Mouse (Mus musculus): Measurements from ENCODE around the gene Gnl3. TPM values are rescaled to one million over a fixed set of nuclear protein-coding genes. Genes with fewer than 3 reads are reported as not detected.

The Gnl3 gene
- polyA plus RNA-seq, 1 experiment: 56.7 TPM

DNA sequence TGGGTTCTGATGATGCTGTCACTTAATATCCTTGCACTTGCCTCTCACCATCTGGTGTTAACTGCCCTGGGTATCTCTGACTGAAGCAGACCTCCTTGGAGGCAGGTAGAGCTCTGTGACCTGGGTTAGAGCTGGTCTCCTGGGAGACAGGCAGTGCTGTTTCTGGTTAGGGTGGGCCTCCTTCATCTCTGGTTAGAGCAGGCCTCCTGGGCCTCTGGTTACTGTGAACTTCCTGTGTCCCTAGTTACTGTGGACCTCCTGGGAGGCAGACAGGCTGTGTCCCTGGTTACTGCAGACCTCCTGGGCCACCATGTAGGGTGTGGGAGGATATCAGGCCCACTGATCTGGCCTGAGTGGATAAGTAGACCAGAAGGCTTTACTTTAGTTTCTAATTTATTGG is 22.5 kb downstream of the Gnl3 start:
- no peaks in the 10 kb centered on the region for H3K27me3 ChIP-seq (ENCODE audit: control insufficient read depth, insufficient read depth, insufficient read length)
- no peak for TF ChIP-seq MYOG (IDR thresholded peaks at IDR 0.05; ENCODE audit: control insufficient read depth, extremely low read depth, insufficient read length)
- TF ChIP-seq MYOD1 (IDR thresholded peaks at IDR 0.05; ENCODE audit: control insufficient read depth, insufficient read length, low read depth): no peak
- no peak for TF ChIP-seq USF1 (IDR thresholded peaks at IDR 0.05; ENCODE audit: low read depth)
- no peak for TF ChIP-seq MAX (IDR thresholded peaks at IDR 0.05)
- no peak for TF ChIP-seq CTCF (IDR thresholded peaks at IDR 0.05; ENCODE audit: control insufficient read depth, insufficient read depth, insufficient read length)
- no peak for TF ChIP-seq FOSL1 (IDR thresholded peaks at IDR 0.05; ENCODE audit: insufficient read depth, low read length, poor library complexity, severe bottlenecking)
- TF ChIP-seq CEBPB (IDR thresholded peaks at IDR 0.05; ENCODE audit: low read depth): no peak
- no peak overlapping the region for H3K4me3 ChIP-seq (ENCODE audit: insufficient read depth, poor library complexity, severe bottlenecking)
- H3K36me3 ChIP-seq (ENCODE audit: control insufficient read depth, insufficient read depth): peaks cover 15% of the 10 kb centered on the region
- peaks cover 26% of the 10 kb centered on the region for H3K79me2 ChIP-seq (ENCODE audit: control insufficient read depth, insufficient read depth)
- peaks cover 19% of the 10 kb centered on the region for H3K79me3 ChIP-seq (ENCODE audit: low read depth)
- no peak overlapping the region for H3ac ChIP-seq (ENCODE audit: control insufficient read depth, insufficient read length, low read depth)

DNA sequence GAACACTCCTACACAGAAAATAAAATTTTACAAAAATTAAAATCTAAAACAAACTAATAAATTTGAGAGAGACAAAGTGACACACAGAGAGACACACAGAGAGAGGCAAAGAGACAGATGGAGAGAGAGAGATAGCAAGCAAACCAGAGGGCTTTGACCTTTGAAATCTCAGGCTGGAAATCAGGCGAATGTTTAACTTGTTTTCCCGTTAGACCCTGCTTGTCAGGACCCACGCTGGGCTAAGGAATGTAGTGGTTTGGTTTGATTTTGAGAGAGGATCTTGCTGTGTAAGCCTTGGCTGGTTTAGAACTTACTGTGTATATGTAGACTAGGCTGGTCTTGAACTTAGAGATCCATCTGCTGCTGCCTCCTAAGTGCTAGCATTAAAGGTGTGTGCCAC is 42.7 kb downstream of the Gnl3 start:
- Histone ChIP-seq H3K79me2 (ENCODE audit: control insufficient read depth, insufficient read depth) (no peaks in the 10 kb centered on the region), H3K36me3 (ENCODE audit: control insufficient read depth, insufficient read depth) (peaks cover 19% of the 10 kb centered on the region), H3K4me3 (ENCODE audit: insufficient read depth, poor library complexity, severe bottlenecking) (no peak overlapping the region), H3K27me3 (ENCODE audit: control insufficient read depth, insufficient read depth, insufficient read length) (no peaks in the 10 kb centered on the region), H3K79me3 (ENCODE audit: low read depth) (no peaks in the 10 kb centered on the region), H3ac (ENCODE audit: control insufficient read depth, insufficient read length, low read depth) (no peak overlapping the region)
- TF ChIP-seq FOSL1 (IDR thresholded peaks at IDR 0.05; ENCODE audit: insufficient read depth, low read length, poor library complexity, severe bottlenecking) (no peak), MAX (IDR thresholded peaks at IDR 0.05) (no peak), MYOD1 (IDR thresholded peaks at IDR 0.05; ENCODE audit: control insufficient read depth, insufficient read length, low read depth) (no peak), CTCF (IDR thresholded peaks at IDR 0.05; ENCODE audit: control insufficient read depth, insufficient read depth, insufficient read length) (no peak), MYOG (IDR thresholded peaks at IDR 0.05; ENCODE audit: control insufficient read depth, extremely low read depth, insufficient read length) (no peak), USF1 (IDR thresholded peaks at IDR 0.05; ENCODE audit: low read depth) (no peak), CEBPB (IDR thresholded peaks at IDR 0.05; ENCODE audit: low read depth) (no peak)

DNA sequence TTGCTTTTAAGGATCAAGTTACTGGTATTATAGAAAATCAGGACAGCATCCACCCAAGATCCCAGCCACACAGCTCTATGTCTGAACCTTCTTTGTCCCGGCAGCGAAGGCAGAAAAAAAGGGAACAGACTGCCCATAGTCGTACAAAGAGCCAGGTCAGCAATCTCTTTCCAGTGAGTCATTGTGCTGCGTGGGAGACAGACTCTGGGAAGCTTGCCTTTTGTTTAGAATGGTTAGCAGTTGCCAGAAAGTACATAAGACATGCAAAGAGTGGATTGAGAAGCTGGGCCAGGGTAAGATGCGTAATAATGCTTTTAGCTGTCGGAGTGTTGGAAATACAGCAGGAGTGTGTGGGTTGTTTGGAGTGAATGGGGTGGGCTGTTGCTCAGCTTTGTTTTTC is 44.7 kb downstream of the Gnl3 start:
- Histone ChIP-seq H3K4me3 (ENCODE audit: insufficient read depth, poor library complexity, severe bottlenecking) (no peak overlapping the region), H3K36me3 (ENCODE audit: control insufficient read depth, insufficient read depth) (peaks cover 20% of the 10 kb centered on the region), H3ac (ENCODE audit: control insufficient read depth, insufficient read length, low read depth) (no peak overlapping the region), H3K79me2 (ENCODE audit: control insufficient read depth, insufficient read depth) (no peaks in the 10 kb centered on the region), H3K79me3 (ENCODE audit: low read depth) (no peaks in the 10 kb centered on the region), H3K27me3 (ENCODE audit: control insufficient read depth, insufficient read depth, insufficient read length) (no peaks in the 10 kb centered on the region)
- no peak for TF ChIP-seq USF1 (IDR thresholded peaks at IDR 0.05; ENCODE audit: low read depth)
- TF ChIP-seq MAX (IDR thresholded peaks at IDR 0.05): no peak
- TF ChIP-seq MYOG (IDR thresholded peaks at IDR 0.05; ENCODE audit: control insufficient read depth, extremely low read depth, insufficient read length): no peak
- TF ChIP-seq FOSL1 (IDR thresholded peaks at IDR 0.05; ENCODE audit: insufficient read depth, low read length, poor library complexity, severe bottlenecking): no peak
- no peak for TF ChIP-seq MYOD1 (IDR thresholded peaks at IDR 0.05; ENCODE audit: control insufficient read depth, insufficient read length, low read depth)
- no peak for TF ChIP-seq CEBPB (IDR thresholded peaks at IDR 0.05; ENCODE audit: low read depth)
- TF ChIP-seq CTCF (IDR thresholded peaks at IDR 0.05; ENCODE audit: control insufficient read depth, insufficient read depth, insufficient read length): no peak

Other genes with a start within 250 kb of the Gnl3 start
- 15.7 TPM for gene Tmem110, start 193.6 kb downstream of the Gnl3 start, polyA plus RNA-seq (2012; fragmentation: generic; extraction: Trizol)
- 10.3 TPM for gene Mustn1, start 140.0 kb downstream of the Gnl3 start, polyA plus RNA-seq (2012; fragmentation: generic; extraction: Trizol)
- 0.11 TPM for gene Itih4, start 132.7 kb downstream of the Gnl3 start, polyA plus RNA-seq (2012; fragmentation: generic; extraction: Trizol)
- gene Itih3, start 95.4 kb downstream of the Gnl3 start, polyA plus RNA-seq (2012; fragmentation: generic; extraction: Trizol): 0.01 TPM
- not detected for gene Itih1, start 75.9 kb downstream of the Gnl3 start, polyA plus RNA-seq (2012; fragmentation: generic; extraction: Trizol)
- gene Nek4, start 67.8 kb downstream of the Gnl3 start, polyA plus RNA-seq (2012; fragmentation: generic; extraction: Trizol): 4.2 TPM
- 13.4 TPM for gene Glt8d1, start 17.8 kb downstream of the Gnl3 start, polyA plus RNA-seq (2012; fragmentation: generic; extraction: Trizol)
- 218 TPM for gene Spcs1, start 17.5 kb downstream of the Gnl3 start, polyA plus RNA-seq (2012; fragmentation: generic; extraction: Trizol)
- gene Pbrm1, start within 50 bp of the Gnl3 start, polyA plus RNA-seq (2012; fragmentation: generic; extraction: Trizol): 14.3 TPM
- gene Smim4, start 109.8 kb upstream of the Gnl3 start, polyA plus RNA-seq (2012; fragmentation: generic; extraction: Trizol): 70.5 TPM
- 322 TPM for gene Nt5dc2, start 111.9 kb upstream of the Gnl3 start, polyA plus RNA-seq (2012; fragmentation: generic; extraction: Trizol)
- gene Stab1, start 149.5 kb upstream of the Gnl3 start, polyA plus RNA-seq (2012; fragmentation: generic; extraction: Trizol): 0.25 TPM
- 21.0 TPM for gene Tnnc1, start 189.2 kb upstream of the Gnl3 start, polyA plus RNA-seq (2012; fragmentation: generic; extraction: Trizol)
- 160 TPM for gene Nisch, start 197.8 kb upstream of the Gnl3 start, polyA plus RNA-seq (2012; fragmentation: generic; extraction: Trizol)
- 0.14 TPM for gene Sema3g, start 198.7 kb upstream of the Gnl3 start, polyA plus RNA-seq (2012; fragmentation: generic; extraction: Trizol)
- gene Phf7, start 232.2 kb upstream of the Gnl3 start, polyA plus RNA-seq (2012; fragmentation: generic; extraction: Trizol): 4.5 TPM
- 42.0 TPM for gene Bap1, start 232.3 kb upstream of the Gnl3 start, polyA plus RNA-seq (2012; fragmentation: generic; extraction: Trizol)